Mouse (Mus musculus) ES-E14 (cell line): ENCODE data around the gene Parp3.

Source experiments
- CHD2 ChIP-seq: IDR thresholded peaks from 2 replicates; pipeline ENCODE4 v1.6.1; 2014; ENCODE audit warnings: mild to moderate bottlenecking, low read depth, low read length, inconsistent platforms
- HCFC1 ChIP-seq: IDR thresholded peaks from 2 replicates; pipeline ENCODE4 v1.6.1; 2012; ENCODE audit warnings: low read length, inconsistent platforms, borderline replicate concordance; ENCODE audit not compliant: insufficient read depth
- MAFK ChIP-seq: IDR thresholded peaks from 2 replicates; pipeline ENCODE4 v1.6.1; 2014; ENCODE audit warnings: mild to moderate bottlenecking, low read depth, low read length, inconsistent platforms; ENCODE audit not compliant: insufficient read depth
- ZC3H11A ChIP-seq: IDR thresholded peaks from 2 replicates; pipeline ENCODE4 v1.6.1; 2012; ENCODE audit warnings: low read depth, mild to moderate bottlenecking, inconsistent platforms, low read length, borderline replicate concordance
- ZNF384 ChIP-seq: IDR thresholded peaks from 2 replicates; pipeline ENCODE4 v1.6.1; 2012; ENCODE audit warnings: low read depth, low read length, inconsistent platforms

DNA sequence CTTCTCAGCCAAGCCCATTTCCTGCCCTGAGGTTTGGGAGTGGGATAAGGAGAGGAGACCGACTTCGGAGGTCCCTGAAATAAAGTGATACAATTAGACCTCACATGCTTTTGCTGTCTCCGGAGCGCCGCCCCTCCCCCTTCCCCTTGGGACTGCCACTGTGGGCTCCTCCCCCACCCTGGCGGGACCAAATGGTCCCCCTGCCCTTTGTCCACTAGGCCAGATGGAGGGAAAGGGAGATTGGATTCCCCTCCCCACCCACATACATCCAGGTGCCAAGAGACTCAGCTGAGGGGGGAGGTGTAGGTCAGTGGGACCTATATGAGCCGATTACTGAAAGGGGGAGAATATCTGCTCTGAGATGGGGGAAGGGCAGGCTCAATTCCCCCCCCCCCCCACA is 23.9 kb downstream of the Parp3 start:
- TF ChIP-seq ZNF384 (no peak), ZC3H11A (no peak), MAFK (no peak), CHD2 (0 out of 2 replicates have a peak, but pooled peaks have one; percentile 11), HCFC1 (no peak)
